Mouse (Mus musculus): ENCODE measurements around the gene Nat8f2. TPM values are rescaled to one million over a fixed set of nuclear protein-coding genes. Genes with fewer than 3 reads are reported as not detected.
"Not testable (repeated sequence)": the region's sequence is repeated elsewhere in the genome, so short reads cannot be mapped to it uniquely, and the experiment has no call there.

Gene Nat8f2
- total RNA-seq (2014; rRNA removed) (524 and 612 TPM in 2 replicates), polyA plus RNA-seq (2012; rRNA removed) (256 and 307 TPM in 2 replicates)

DNA sequence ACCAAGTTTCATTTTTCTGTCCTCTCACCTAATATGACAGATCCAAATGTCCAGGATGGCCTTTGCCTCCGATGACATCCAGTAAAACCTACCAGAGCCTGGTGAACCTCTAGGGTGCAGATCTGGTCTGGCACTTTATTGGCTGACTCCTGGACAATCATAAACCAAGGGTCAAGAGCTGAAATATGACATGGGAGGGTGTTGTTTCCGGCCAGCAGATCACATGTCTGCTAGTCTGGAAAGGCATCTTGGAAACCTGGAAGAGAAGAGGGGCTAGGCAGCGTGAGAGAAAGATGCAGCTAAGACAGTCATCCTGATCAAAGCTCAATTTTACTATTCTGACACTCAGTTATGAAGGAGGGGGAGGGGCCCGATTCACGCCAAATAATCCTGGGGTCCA lies at the start of gene Nat8f2:
Gene Nat8f2 (minus strand): TSS at position 153 of the 400 bp plus-strand sequence.
- H3K9ac ChIP-seq (ENCODE audit: low read depth, low read length), result peak within 1 kb of the TSS; percentile 96
- H3K27ac ChIP-seq (replicated peaks; ENCODE audit: insufficient read depth, low read depth, low read length), result peak within 1 kb of the TSS; percentile 100
- H3K36me3 ChIP-seq (ENCODE audit: control insufficient read depth, insufficient read depth, low read length); H3K79me2 ChIP-seq (ENCODE audit: control insufficient read depth, insufficient read depth, low read length); H3K4me1 ChIP-seq (ENCODE audit: control insufficient read depth, insufficient read depth, low read length); H3K27me3 ChIP-seq (ENCODE audit: control insufficient read depth, insufficient read depth, low read length): not testable (repeated sequence)
- H3K4me3 ChIP-seq (ENCODE audit: insufficient read depth, low read depth, low read length), result peak within 1 kb of the TSS; percentile 69
- DNase-seq (ENCODE audit: extremely low read depth, low read depth, low spot score), result peak; percentile 99
- WGBS, result 22% methylated on average over 5 of the region's 5 CpGs

DNA sequence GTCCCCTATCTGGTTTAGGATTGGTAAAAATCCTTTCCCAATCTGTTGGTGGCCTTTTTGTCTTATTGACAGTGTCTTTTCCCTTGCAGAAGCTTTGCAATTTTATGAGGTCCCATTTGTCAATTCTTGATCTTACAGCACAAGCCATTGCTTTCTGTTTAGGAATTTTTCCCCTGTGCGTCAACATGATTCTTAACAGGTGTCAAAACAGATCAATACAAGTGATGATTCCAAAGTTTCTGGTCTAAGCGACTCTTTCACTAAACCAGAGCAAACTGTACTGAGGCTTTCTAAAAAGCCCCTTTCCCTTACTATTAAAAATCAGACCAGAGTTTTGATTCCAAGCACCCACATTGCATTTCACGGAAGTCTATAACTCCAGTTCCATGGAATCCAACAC lies 49.4 kb upstream of the Nat8f2 start:
- Histone ChIP-seq H3K79me2 (ENCODE audit: control insufficient read depth, insufficient read depth, low read length) (peaks cover 16% of the 10 kb centered on the region; the same call in 1 of the 2 replicates), H3K9ac (ENCODE audit: low read depth, low read length) (peak overlapping the region; percentile 56), H3K4me1 (ENCODE audit: control insufficient read depth, insufficient read depth, low read length) (peaks cover 13% of the 10 kb centered on the region), H3K27ac (replicated peaks; ENCODE audit: insufficient read depth, low read depth, low read length) (peak overlapping the region; percentile 71; the same call in 1 of the 2 replicates), H3K36me3 (ENCODE audit: control insufficient read depth, insufficient read depth, low read length) (peaks cover 33% of the 10 kb centered on the region)
- not testable (repeated sequence) for H3K4me3 ChIP-seq (ENCODE audit: insufficient read depth, low read depth, low read length); H3K27me3 ChIP-seq (ENCODE audit: control insufficient read depth, insufficient read depth, low read length)
- DNase-seq (ENCODE audit: extremely low read depth, low read depth, low spot score), result peak; percentile 91
- 23% methylated on average over 3 of the region's 3 CpGs for WGBS

DNA sequence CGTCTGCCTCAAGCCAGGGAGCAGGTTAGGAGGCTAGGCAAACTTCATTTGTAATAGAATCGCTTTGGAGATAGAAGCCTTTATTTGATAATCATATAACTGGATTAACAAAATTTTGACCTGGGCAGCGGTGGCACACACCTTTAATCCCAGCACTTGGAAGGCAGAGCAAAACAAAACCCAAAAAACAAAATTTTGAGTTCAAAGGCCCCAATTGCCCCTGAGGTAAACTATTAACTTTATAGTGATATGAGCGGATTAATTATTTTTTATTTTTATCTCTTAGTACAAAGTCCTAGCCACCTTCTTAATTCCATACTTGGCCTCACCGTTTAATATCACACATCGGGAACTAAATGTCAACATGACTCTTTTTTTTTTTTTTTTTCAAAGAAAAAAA lies 47.6 kb upstream of the Nat8f2 start:
- Histone ChIP-seq H3K27ac (replicated peaks; ENCODE audit: insufficient read depth, low read depth, low read length) (peak overlapping the region; percentile 99), H3K27me3 (ENCODE audit: control insufficient read depth, insufficient read depth, low read length) (no peaks in the 10 kb centered on the region), H3K9ac (ENCODE audit: low read depth, low read length) (peak overlapping the region; percentile 94), H3K4me3 (ENCODE audit: insufficient read depth, low read depth, low read length) (peak overlapping the region; percentile 61), H3K4me1 (ENCODE audit: control insufficient read depth, insufficient read depth, low read length) (peaks cover 15% of the 10 kb centered on the region), H3K36me3 (ENCODE audit: control insufficient read depth, insufficient read depth, low read length) (peaks cover 20% of the 10 kb centered on the region), H3K79me2 (ENCODE audit: control insufficient read depth, insufficient read depth, low read length) (peaks cover 13% of the 10 kb centered on the region; the same call in 1 of the 2 replicates)
- 31% methylated on average over 6 of the region's 6 CpGs for WGBS
- TF ChIP-seq CTCF (IDR thresholded peaks at IDR 0.05; ENCODE audit: low read depth, low read length), result no peak
- 0 out of 2 replicates have a peak, but pooled peaks have one; percentile 25 for TF ChIP-seq POLR2A (IDR thresholded peaks at IDR 0.05; ENCODE audit: extremely low read depth, insufficient read depth, low read length)
- DNase-seq (ENCODE audit: extremely low read depth, low read depth, low spot score), result peak; percentile 92

DNA sequence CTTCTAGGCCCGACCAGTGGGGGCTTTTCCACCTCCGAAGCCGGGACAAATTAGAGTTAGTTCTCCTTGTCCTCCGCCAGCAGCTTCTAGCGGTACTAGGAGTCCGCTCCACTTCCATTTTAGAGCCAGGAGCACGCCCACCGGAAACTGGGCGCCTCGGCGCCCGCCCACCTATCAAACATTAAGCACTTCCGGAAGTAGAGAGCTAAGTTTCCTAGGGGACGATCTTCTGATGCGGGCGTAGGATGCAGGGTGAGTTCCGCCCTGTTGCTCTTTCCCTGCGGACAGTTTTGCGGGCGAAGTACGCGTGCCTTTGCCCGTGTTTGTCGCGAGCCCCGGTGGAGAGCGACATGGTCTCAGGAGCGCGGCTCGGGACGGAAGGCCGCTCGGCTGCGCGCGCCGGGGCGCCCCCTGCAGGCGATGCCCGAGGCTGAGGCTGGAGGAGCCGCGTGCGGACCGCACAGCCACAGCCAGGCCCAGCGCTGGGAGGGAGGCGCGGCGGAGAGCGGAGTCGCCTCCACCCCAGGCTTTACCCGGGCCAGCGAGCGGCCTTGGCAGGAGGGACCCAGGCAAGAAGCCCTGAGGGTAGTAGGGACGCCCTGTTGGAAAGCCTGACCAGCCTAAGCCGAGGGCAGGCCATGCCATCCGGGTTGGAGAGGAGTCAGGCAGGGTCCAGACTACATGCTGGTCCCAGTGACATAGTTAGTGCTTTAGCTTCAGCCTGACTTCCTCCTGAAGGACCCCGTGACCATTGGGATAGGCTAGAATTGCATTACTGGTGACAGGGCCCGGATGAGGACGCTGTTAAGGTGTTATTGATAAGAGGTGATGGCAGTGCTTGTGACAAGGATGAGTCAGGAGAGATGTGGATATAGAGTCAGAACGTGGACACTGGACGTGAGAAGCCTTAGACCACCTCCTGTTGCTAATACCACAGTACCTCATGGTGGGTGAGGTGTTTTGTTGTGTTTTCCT lies 46.9 kb upstream of the Nat8f2 start, which contains the start of gene Nat8f1:
Gene Nat8f1 (minus strand): TSS at position 149 of the 975 bp plus-strand sequence.
- Histone ChIP-seq H3K36me3 (ENCODE audit: control insufficient read depth, insufficient read depth, low read length) (peaks cover 18% of the 10 kb centered on the region), H3K9ac (ENCODE audit: low read depth, low read length) (peak within 1 kb of the TSS; percentile 94), H3K4me1 (ENCODE audit: control insufficient read depth, insufficient read depth, low read length) (peaks cover 22% of the 10 kb centered on the region), H3K4me3 (ENCODE audit: insufficient read depth, low read depth, low read length) (peak within 1 kb of the TSS; percentile 61), H3K27ac (replicated peaks; ENCODE audit: insufficient read depth, low read depth, low read length) (peak within 1 kb of the TSS; percentile 99), H3K79me2 (ENCODE audit: control insufficient read depth, insufficient read depth, low read length) (peaks cover 10% of the 10 kb centered on the region; the same call in 1 of the 2 replicates)
- not testable (repeated sequence) for H3K27me3 ChIP-seq (ENCODE audit: control insufficient read depth, insufficient read depth, low read length)
- WGBS, result under 1% methylated on average over 61 of the region's 61 CpGs
- peak; percentile 90 for DNase-seq (ENCODE audit: extremely low read depth, low read depth, low spot score)
- TF ChIP-seq CTCF (IDR thresholded peaks at IDR 0.05; ENCODE audit: low read depth, low read length), result peak; percentile 46
- peak; percentile 57; the same call in 1 of the 2 replicates for TF ChIP-seq POLR2A (IDR thresholded peaks at IDR 0.05; ENCODE audit: extremely low read depth, insufficient read depth, low read length)

DNA sequence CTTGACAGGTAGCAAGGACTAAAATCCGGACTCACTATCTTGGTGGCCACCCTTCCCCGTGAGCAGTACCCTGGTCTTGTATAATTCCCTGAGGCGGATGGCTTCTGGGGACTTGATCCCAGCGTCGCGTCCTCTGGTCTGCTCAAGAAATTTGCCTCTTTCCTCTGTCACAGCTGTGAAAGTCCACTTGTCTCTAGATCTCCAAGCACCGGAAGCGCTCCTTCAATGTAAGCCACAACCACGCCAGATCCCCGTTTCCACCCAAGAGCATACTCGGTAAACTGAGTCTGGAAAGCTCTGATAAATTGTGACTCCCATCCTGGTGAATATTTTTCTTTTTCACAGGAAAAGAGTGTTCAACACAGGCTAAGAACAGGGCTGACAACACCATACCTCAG lies 46.2 kb upstream of the Nat8f2 start:
- TF ChIP-seq POLR2A (IDR thresholded peaks at IDR 0.05; ENCODE audit: extremely low read depth, insufficient read depth, low read length) (no peak), CTCF (IDR thresholded peaks at IDR 0.05; ENCODE audit: low read depth, low read length) (no peak)
- WGBS, result under 1% methylated on average over 11 of the region's 11 CpGs
- Histone ChIP-seq H3K79me2 (ENCODE audit: control insufficient read depth, insufficient read depth, low read length) (peaks cover 5% of the 10 kb centered on the region; the same call in 1 of the 2 replicates), H3K36me3 (ENCODE audit: control insufficient read depth, insufficient read depth, low read length) (peaks cover 12% of the 10 kb centered on the region), H3K27me3 (ENCODE audit: control insufficient read depth, insufficient read depth, low read length) (no peaks in the 10 kb centered on the region), H3K4me3 (ENCODE audit: insufficient read depth, low read depth, low read length) (peak overlapping the region; percentile 61), H3K27ac (replicated peaks; ENCODE audit: insufficient read depth, low read depth, low read length) (peak overlapping the region; percentile 99), H3K4me1 (ENCODE audit: control insufficient read depth, insufficient read depth, low read length) (peaks cover 23% of the 10 kb centered on the region), H3K9ac (ENCODE audit: low read depth, low read length) (peak overlapping the region; percentile 94)
- no peak for DNase-seq (ENCODE audit: extremely low read depth, low read depth, low spot score)

Data from liver, adult 2 months (tissue).